Mouse (Mus musculus) forebrain, embryonic 13.5 days (tissue): ENCODE measurements around the gene Zfp366. TPM values are rescaled to one million over a fixed set of nuclear protein-coding genes. Genes with fewer than 3 reads are reported as not detected.

ENCODE experiments used
- ATAC-seq: fragments of 200-750 bp; cut with Nextera tagmentation; 2 replicates; pipeline ENCODE4 v1.8.0; 2017
- H3K27ac ChIP-seq: fragments of 300-500 bp; sonication (generic); 2 replicates; pipeline ENCODE4 v1.5.1; 2015; ENCODE audit warnings: inconsistent platforms, mild to moderate bottlenecking, moderate library complexity
- H3K27me3 ChIP-seq: fragments of 300-500 bp; sonication (generic); 2 replicates; pipeline ENCODE4 v1.6.1; 2015; ENCODE audit warnings: mild to moderate bottlenecking, inconsistent platforms
- H3K36me3 ChIP-seq: fragments of 300-500 bp; sonication (generic); 2 replicates; pipeline ENCODE4 v1.6.1; 2015; ENCODE audit warnings: mild to moderate bottlenecking, inconsistent platforms; ENCODE audit not compliant: poor library complexity, severe bottlenecking
- H3K4me1 ChIP-seq: fragments of 300-500 bp; sonication (generic); 2 replicates; pipeline ENCODE4 v1.6.1; 2015; ENCODE audit warnings: inconsistent platforms
- H3K4me2 ChIP-seq: fragments of 300-500 bp; sonication (generic); 2 replicates; pipeline ENCODE4 v1.6.1; 2015; ENCODE audit warnings: inconsistent platforms, mild to moderate bottlenecking, moderate library complexity
- H3K4me3 ChIP-seq: fragments of 300-500 bp; sonication (generic); 2 replicates; pipeline ENCODE4 v1.5.1; 2015; ENCODE audit warnings: mild to moderate bottlenecking, inconsistent platforms
- H3K9ac ChIP-seq: fragments of 300-500 bp; sonication (generic); 2 replicates; pipeline ENCODE4 v1.6.1; 2015; ENCODE audit warnings: mild to moderate bottlenecking, inconsistent platforms
- H3K9me3 ChIP-seq: fragments of 300-500 bp; sonication (generic); replicated peaks from 2 replicates; pipeline ENCODE4 v1.6.1; 2016; ENCODE audit warnings: inconsistent platforms
- WGBS: fragments of 180-500 bp; shearing (Covaris S2); methylation state at CpG from one replicate; pipeline ENCODE4 v1.1.7; 2015; 5-methylcytosine and 5-hydroxymethylcytosine counted together
- polyA plus RNA-seq: library from polyadenylated mRNA; unstranded; fragments of >200 nt; fragmentation: Nextera tagmentation; extraction: Ambion mirVana; gene quantifications from 2 replicates; pipeline ENCODE4 v1.2.1, GENCODE M21; 2015

Zfp366 gene
- polyA plus RNA-seq, 1 experiment from 2014 or later: 0.49 TPM

GRCm38 (mm10) chr13:99233333-99233732 lies 48.7 kb downstream of the Zfp366 start:
- Histone ChIP-seq H3K36me3 (no peaks in the 10 kb centered on the region), H3K9me3 (no peaks in the 10 kb centered on the region), H3K4me1 (no peaks in the 10 kb centered on the region), H3K27ac (no peak overlapping the region), H3K27me3 (no peaks in the 10 kb centered on the region), H3K9ac (no peak overlapping the region), H3K4me2 (no peak overlapping the region), H3K4me3 (no peak overlapping the region)
- 73% methylated on average over 3 of the region's 3 CpGs for WGBS
- ATAC-seq: no peak

DNA sequence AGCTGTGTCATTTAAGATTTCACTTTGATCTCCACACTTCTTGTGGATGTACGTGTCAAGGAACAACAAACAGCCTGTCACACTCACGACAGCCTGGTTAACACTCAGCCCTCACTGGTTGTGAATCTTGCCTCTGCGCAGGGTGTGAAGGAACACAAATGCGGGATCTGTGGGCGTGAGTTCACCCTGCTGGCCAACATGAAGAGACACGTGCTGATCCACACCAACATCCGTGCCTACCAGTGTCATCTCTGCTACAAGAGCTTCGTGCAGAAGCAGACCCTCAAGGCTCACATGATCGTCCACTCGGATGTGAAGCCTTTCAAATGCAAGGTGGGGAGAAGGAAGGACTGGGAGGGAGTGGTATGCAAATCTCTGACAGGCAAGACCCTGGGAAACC lies 49.3 kb downstream of the Zfp366 start:
- no peak for ATAC-seq
- no peak overlapping the region for H3K4me3 ChIP-seq
- H3K9ac ChIP-seq: no peak overlapping the region
- no peak overlapping the region for H3K27ac ChIP-seq
- H3K36me3 ChIP-seq: no peaks in the 10 kb centered on the region
- no peaks in the 10 kb centered on the region for H3K27me3 ChIP-seq
- WGBS: 85% methylated on average over 10 of the region's 10 CpGs
- H3K4me2 ChIP-seq: no peak overlapping the region
- peaks cover 6% of the 10 kb centered on the region; the same call in 1 of the 2 replicates for H3K4me1 ChIP-seq
- no peaks in the 10 kb centered on the region for H3K9me3 ChIP-seq

DNA sequence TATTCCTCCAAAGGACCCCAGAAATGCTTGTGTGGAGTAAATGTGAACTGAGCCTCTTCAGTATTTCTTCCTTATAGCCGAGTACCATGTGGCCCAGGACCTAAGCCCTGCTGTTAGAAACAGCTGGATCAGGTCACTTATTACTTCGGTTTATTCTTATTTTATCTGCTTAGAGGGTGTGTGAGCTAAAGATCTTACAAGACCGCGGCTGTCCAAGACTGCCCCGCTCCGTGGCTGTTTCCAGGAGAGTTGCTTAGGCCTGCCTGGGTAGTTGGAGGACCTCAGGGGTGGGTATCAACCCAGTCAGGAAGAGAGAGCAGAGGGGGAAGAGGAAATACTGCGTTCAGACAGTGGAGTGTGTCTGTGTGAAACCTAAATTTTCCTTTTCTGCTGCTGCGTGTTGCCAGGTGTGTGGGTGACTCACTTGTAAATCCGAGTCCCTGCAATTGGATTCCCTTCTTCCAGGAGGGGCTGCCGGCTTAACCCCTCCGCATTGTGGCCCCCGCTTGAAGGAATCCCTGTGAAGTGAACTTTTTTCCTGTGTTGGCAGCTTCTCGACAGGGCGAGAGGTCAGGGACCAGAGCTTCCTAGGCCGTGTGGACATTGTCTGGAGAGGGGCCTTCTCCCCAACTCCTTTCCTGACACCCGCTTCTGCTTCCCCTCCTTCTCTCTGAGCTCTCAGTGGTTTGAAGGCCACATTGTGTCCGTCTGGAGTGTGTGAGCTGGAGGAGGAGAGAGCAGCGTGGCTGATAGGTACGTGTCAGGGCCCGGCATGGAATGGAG lies 51.0 kb downstream of the Zfp366 start:
- Histone ChIP-seq H3K27ac (no peak overlapping the region), H3K9me3 (no peaks in the 10 kb centered on the region), H3K4me1 (peaks cover 9% of the 10 kb centered on the region; the same call in 1 of the 2 replicates), H3K9ac (no peak overlapping the region), H3K4me2 (no peak overlapping the region), H3K4me3 (no peak overlapping the region), H3K36me3 (no peaks in the 10 kb centered on the region), H3K27me3 (no peaks in the 10 kb centered on the region)
- ATAC-seq: no peak
- WGBS: 84% methylated on average over 20 of the region's 20 CpGs

DNA sequence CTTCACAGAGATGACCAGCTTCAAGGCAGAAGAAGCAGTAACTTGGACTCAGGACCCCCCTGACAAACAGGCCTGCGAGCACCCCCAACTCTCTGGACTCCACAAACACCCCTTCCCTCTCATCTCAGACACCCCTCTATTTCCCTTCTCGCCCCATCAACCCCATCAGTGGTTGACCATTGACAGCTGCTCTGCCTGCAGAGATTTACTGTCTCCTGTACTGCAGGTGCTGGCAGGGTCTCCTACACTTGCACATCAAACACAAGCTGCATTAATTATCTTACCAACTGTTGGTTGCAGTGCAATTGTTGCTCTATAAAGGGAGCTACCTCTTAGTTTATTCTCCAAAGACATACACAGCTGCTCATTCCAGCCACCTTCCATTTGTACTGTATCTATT lies 51.6 kb downstream of the Zfp366 start:
- WGBS: 93% methylated on average over 2 of the region's 2 CpGs
- no peak overlapping the region for H3K4me2 ChIP-seq
- H3K4me3 ChIP-seq: no peak overlapping the region
- no peak overlapping the region for H3K9ac ChIP-seq
- no peak for ATAC-seq
- no peaks in the 10 kb centered on the region for H3K36me3 ChIP-seq
- no peaks in the 10 kb centered on the region for H3K9me3 ChIP-seq
- H3K27ac ChIP-seq: no peak overlapping the region
- H3K27me3 ChIP-seq: no peaks in the 10 kb centered on the region
- H3K4me1 ChIP-seq: peaks cover 9% of the 10 kb centered on the region; the same call in 1 of the 2 replicates

DNA sequence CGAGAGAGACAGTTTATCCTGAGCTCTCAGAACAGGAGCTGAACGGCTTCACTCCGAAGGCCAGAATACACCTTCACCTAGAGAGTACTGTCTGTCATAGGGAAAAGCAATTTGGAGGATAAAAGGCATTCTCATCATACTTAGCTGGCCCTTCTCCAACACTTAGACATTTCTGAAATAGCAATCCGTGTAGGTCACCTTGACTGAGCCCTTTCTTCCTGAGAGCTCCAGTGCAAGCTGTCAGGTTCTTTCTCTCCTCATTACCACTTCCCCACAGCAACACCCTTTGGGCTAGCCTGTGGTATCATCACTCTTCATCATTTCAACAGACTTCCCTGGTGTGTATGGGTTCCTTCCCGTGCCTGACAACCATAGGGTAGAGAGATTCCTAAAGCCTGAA lies 52.5 kb downstream of the Zfp366 start:
- ATAC-seq: no peak
- Histone ChIP-seq H3K36me3 (no peaks in the 10 kb centered on the region), H3K4me2 (no peak overlapping the region), H3K9ac (no peak overlapping the region), H3K4me1 (peaks cover 9% of the 10 kb centered on the region; the same call in 1 of the 2 replicates), H3K27me3 (no peaks in the 10 kb centered on the region), H3K4me3 (no peak overlapping the region), H3K27ac (no peak overlapping the region), H3K9me3 (no peaks in the 10 kb centered on the region)
- 92% methylated on average over 5 of the region's 5 CpGs for WGBS

- H3K4me3 ChIP-seq: no peak overlapping the region
- peaks cover 9% of the 10 kb centered on the region; the same call in 1 of the 2 replicates for H3K4me1 ChIP-seq
- H3K27ac ChIP-seq: no peak overlapping the region
- no peak overlapping the region for H3K4me2 ChIP-seq
- no peaks in the 10 kb centered on the region for H3K36me3 ChIP-seq
- H3K27me3 ChIP-seq: no peaks in the 10 kb centered on the region
- H3K9ac ChIP-seq: no peak overlapping the region
- WGBS: 75% methylated on average over 1 of the region's 1 CpGs
- no peak for ATAC-seq
- no peaks in the 10 kb centered on the region for H3K9me3 ChIP-seq
These were observed 53.2 kb downstream of the Zfp366 start for GRCm38 (mm10) chr13:99237841-99238216.

DNA sequence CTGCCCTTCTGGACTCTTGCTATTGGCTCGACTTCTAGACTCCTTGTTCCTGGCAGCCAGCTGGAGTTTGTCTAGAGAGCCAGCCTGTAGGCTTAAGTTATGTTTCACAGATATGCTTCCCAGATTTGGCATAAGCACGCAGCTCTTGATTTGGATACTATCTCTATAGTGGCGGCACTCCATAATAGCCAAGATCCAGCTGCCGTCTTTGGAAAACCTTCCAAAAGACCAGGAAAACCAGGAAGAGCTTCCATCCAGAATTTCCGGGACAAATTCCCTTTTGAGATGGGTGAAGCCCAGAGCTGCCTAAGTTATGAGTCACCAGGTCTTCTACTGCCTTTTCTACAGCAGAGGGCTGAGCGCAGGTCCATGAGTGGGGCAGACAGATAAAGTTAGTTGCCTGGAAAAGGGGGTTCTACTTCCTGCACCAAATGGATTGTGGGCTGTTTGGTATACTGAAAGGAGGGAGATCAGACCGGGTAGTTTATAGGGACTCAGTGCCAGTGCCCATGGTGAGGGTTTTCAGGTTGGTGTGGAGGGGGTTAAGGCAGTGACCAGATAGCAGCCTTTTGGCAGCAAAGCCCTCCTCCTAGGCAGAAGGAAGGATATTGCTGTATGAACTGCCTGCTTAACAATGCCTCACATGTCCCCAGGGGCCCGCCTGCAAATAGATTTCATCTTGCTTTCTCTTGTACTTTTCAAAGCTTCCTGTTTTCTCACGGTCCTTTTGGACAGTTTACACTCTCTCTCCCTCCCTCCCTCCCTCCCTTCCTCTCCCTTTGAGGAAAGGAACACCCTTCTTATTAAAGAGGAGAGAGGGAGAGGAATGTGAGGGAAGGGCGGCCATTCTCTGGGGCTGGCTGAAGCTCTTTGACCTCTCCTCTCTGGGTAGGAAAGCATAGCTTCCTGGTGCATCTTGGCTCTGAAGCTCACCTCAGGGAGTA lies 53.9 kb downstream of the Zfp366 start:
- no peak overlapping the region for H3K27ac ChIP-seq
- no peaks in the 10 kb centered on the region for H3K27me3 ChIP-seq
- 67% methylated on average over 10 of the region's 10 CpGs for WGBS
- no peak; the same call in 1 of the 2 replicates for ATAC-seq
- no peaks in the 10 kb centered on the region for H3K36me3 ChIP-seq
- no peaks in the 10 kb centered on the region for H3K9me3 ChIP-seq
- peaks cover 9% of the 10 kb centered on the region; the same call in 1 of the 2 replicates for H3K4me1 ChIP-seq
- no peak overlapping the region for H3K4me2 ChIP-seq
- no peak overlapping the region for H3K9ac ChIP-seq
- H3K4me3 ChIP-seq: no peak overlapping the region

- ATAC-seq: no peak
- Histone ChIP-seq H3K36me3 (no peaks in the 10 kb centered on the region), H3K27ac (no peak overlapping the region), H3K9me3 (no peaks in the 10 kb centered on the region), H3K27me3 (no peaks in the 10 kb centered on the region), H3K4me3 (no peak overlapping the region), H3K4me1 (peaks cover 9% of the 10 kb centered on the region; the same call in 1 of the 2 replicates), H3K9ac (no peak overlapping the region), H3K4me2 (no peak overlapping the region)
- 43% methylated on average over 7 of the region's 7 CpGs for WGBS
These were observed 54.5 kb downstream of the Zfp366 start for GRCm38 (mm10) chr13:99239161-99239530.

GRCm38 (mm10) chr13:99239741-99240140 lies 55.1 kb downstream of the Zfp366 start:
- Histone ChIP-seq H3K9ac (no peak overlapping the region), H3K4me3 (no peak overlapping the region), H3K9me3 (no peaks in the 10 kb centered on the region), H3K4me2 (no peak overlapping the region), H3K27ac (no peak overlapping the region), H3K27me3 (no peaks in the 10 kb centered on the region), H3K4me1 (peaks cover 9% of the 10 kb centered on the region; the same call in 1 of the 2 replicates), H3K36me3 (no peaks in the 10 kb centered on the region)
- 45% methylated on average over 6 of the region's 6 CpGs for WGBS
- no peak for ATAC-seq

DNA sequence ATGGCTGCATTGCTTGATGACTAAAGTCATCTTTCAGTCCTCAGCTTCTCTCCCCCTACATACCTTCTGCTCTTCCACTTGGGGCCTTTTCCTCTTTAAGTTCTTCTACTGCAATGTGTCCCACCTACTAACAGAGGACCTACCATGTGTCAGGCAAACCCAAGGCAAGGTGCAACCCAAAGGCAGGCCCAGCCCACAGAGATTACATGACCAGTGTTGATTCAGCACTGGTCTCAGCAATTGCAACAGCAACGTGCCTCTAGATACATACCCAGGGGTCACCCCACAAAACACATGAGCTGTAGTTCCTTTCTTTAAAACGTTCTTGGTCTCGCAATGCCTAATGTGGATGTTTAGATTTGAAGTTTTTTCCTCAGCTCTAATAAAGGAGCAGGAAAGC lies 57.4 kb downstream of the Zfp366 start:
- no peak overlapping the region for H3K4me2 ChIP-seq
- H3K9ac ChIP-seq: no peak overlapping the region
- H3K27ac ChIP-seq: no peak overlapping the region
- no peaks in the 10 kb centered on the region for H3K27me3 ChIP-seq
- H3K4me3 ChIP-seq: no peak overlapping the region
- no peak for ATAC-seq
- no peaks in the 10 kb centered on the region for H3K9me3 ChIP-seq
- peaks cover 9% of the 10 kb centered on the region; the same call in 1 of the 2 replicates for H3K4me1 ChIP-seq
- no peaks in the 10 kb centered on the region for H3K36me3 ChIP-seq
- WGBS: 82% methylated on average over 3 of the region's 3 CpGs

- Histone ChIP-seq H3K27ac (no peak overlapping the region), H3K4me2 (no peak overlapping the region), H3K27me3 (no peaks in the 10 kb centered on the region), H3K4me3 (no peak overlapping the region), H3K4me1 (peaks cover 9% of the 10 kb centered on the region; the same call in 1 of the 2 replicates), H3K9ac (no peak overlapping the region), H3K9me3 (no peaks in the 10 kb centered on the region), H3K36me3 (no peaks in the 10 kb centered on the region)
- no peak for ATAC-seq
- 79% methylated on average over 4 of the region's 4 CpGs for WGBS
These were observed 58.3 kb downstream of the Zfp366 start for GRCm38 (mm10) chr13:99242895-99243294.

DNA sequence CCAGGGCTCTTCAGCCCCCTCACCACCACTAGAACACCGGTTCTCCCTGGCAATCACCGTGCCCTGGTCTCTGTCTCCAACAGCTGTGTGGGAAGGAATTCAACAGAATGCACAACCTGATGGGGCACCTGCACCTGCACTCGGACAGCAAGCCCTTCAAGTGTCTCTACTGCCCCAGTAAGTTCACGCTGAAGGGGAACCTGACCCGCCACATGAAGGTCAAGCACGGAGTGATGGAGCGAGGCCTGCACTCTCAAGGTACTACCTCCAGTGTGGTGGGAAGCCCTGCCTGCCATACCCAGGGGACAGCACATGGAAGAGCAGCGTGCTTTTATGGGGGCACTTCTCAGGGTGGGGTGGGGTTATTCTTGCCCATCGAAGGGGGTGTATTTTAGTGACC lies 59.2 kb downstream of the Zfp366 start:
- no peaks in the 10 kb centered on the region for H3K9me3 ChIP-seq
- no peaks in the 10 kb centered on the region for H3K36me3 ChIP-seq
- no peaks in the 10 kb centered on the region for H3K27me3 ChIP-seq
- no peak for ATAC-seq
- WGBS: 93% methylated on average over 9 of the region's 9 CpGs
- no peak overlapping the region for H3K4me3 ChIP-seq
- no peak overlapping the region for H3K9ac ChIP-seq
- no peak overlapping the region for H3K27ac ChIP-seq
- peaks cover 4% of the 10 kb centered on the region; the same call in 1 of the 2 replicates for H3K4me1 ChIP-seq
- no peak overlapping the region for H3K4me2 ChIP-seq
